Mouse (Mus musculus) E14TG2a.4 (cell line): ENCODE data around the gene Ttc33.

Experiments
- CTCF ChIP-seq: conservative IDR thresholded peaks from 2 replicates; pipeline ENCODE4 v1.5.1; 2014; ENCODE audit warnings: low read length
- POU5F1 ChIP-seq: IDR thresholded peaks from 2 replicates; pipeline ENCODE4 v1.6.1; 2014; ENCODE audit warnings: low read length, borderline replicate concordance

- TF ChIP-seq CTCF (no peak), POU5F1 (no peak)
Measured at GRCm38 (mm10) chr15:5239361-5239760, 54.0 kb downstream of the Ttc33 start.
